Mouse (Mus musculus): ENCODE measurements at regions not wholly inside any gene's neighbourhood (a gene's known extent, or its start where the extent isn't known, plus 50 kb on each side); places are given as distances from the start of the nearest gene placed in this dataset.

GRCm38 (mm10) chr11:55773283-55773682 is 165.3 kb upstream of the Glra1 start:
- Histone ChIP-seq H3K27me3 (ENCODE audit: control insufficient read depth, insufficient read depth, insufficient read length) (no peaks in the 10 kb centered on the region), H3K4me2 (ENCODE audit: low read depth) (no peak overlapping the region), H3K79me2 (ENCODE audit: control insufficient read depth, insufficient read depth) (no peaks in the 10 kb centered on the region), H3ac (ENCODE audit: control insufficient read depth, insufficient read length) (no peak overlapping the region), H3K36me3 (ENCODE audit: control insufficient read depth, insufficient read depth) (no peaks in the 10 kb centered on the region), H3K4me3 (no peak overlapping the region)
- no peak for TF ChIP-seq TCF3 (IDR thresholded peaks at IDR 0.05; ENCODE audit: insufficient read length, low read depth)
- no peak for TF ChIP-seq POLR2AphosphoS2 (IDR thresholded peaks at IDR 0.05; ENCODE audit: insufficient read length, low read depth)
- TF ChIP-seq MYOG (IDR thresholded peaks at IDR 0.05; ENCODE audit: control insufficient read depth in 1 of 3, insufficient read depth in 1 of 3, insufficient read length in 2 of 3, low read depth in 2 of 3): no peak
- TF ChIP-seq SRF (IDR thresholded peaks at IDR 0.05; ENCODE audit: control insufficient read depth, insufficient read length, low read depth): no peak
- no peak for TF ChIP-seq CEBPB (IDR thresholded peaks at IDR 0.05; ENCODE audit: insufficient read depth, poor library complexity, severe bottlenecking)
- TF ChIP-seq POLR2A (IDR thresholded peaks at IDR 0.05; ENCODE audit: insufficient read length, low read depth): no peak
- no peak for TF ChIP-seq USF1 (IDR thresholded peaks at IDR 0.05; ENCODE audit: low read depth)
- TF ChIP-seq TCF12 (IDR thresholded peaks at IDR 0.05; ENCODE audit: insufficient read depth, poor library complexity, severe bottlenecking): no peak
- no peak for TF ChIP-seq MAX (IDR thresholded peaks at IDR 0.05; ENCODE audit: low read depth)
- no peak for TF ChIP-seq MYOD1 (IDR thresholded peaks at IDR 0.05; ENCODE audit: control insufficient read depth in 1 of 3, insufficient read length in 2 of 3, low read depth in 2 of 3)
- no peak for TF ChIP-seq REST (IDR thresholded peaks at IDR 0.05; ENCODE audit: insufficient read depth, insufficient read length)
- no peak for TF ChIP-seq E2F4 (IDR thresholded peaks at IDR 0.05; ENCODE audit: insufficient read depth)

GRCm38 (mm10) chr11:55772538-55772937 is 164.5 kb upstream of the Glra1 start:
- Histone ChIP-seq H3ac (ENCODE audit: control insufficient read depth, insufficient read length) (no peak overlapping the region), H3K36me3 (ENCODE audit: control insufficient read depth, insufficient read depth) (no peaks in the 10 kb centered on the region), H3K4me2 (ENCODE audit: low read depth) (no peak overlapping the region), H3K27me3 (ENCODE audit: control insufficient read depth, insufficient read depth, insufficient read length) (no peaks in the 10 kb centered on the region), H3K4me3 (no peak overlapping the region), H3K79me2 (ENCODE audit: control insufficient read depth, insufficient read depth) (no peaks in the 10 kb centered on the region)
- no peak for TF ChIP-seq MYOG (IDR thresholded peaks at IDR 0.05; ENCODE audit: control insufficient read depth in 1 of 3, insufficient read depth in 1 of 3, insufficient read length in 2 of 3, low read depth in 2 of 3)
- TF ChIP-seq MYOD1 (IDR thresholded peaks at IDR 0.05; ENCODE audit: control insufficient read depth in 1 of 3, insufficient read length in 2 of 3, low read depth in 2 of 3): no peak
- no peak for TF ChIP-seq POLR2A (IDR thresholded peaks at IDR 0.05; ENCODE audit: insufficient read length, low read depth)
- TF ChIP-seq POLR2AphosphoS2 (IDR thresholded peaks at IDR 0.05; ENCODE audit: insufficient read length, low read depth): no peak
- no peak for TF ChIP-seq TCF3 (IDR thresholded peaks at IDR 0.05; ENCODE audit: insufficient read length, low read depth)
- TF ChIP-seq CEBPB (IDR thresholded peaks at IDR 0.05; ENCODE audit: insufficient read depth, poor library complexity, severe bottlenecking): no peak
- TF ChIP-seq REST (IDR thresholded peaks at IDR 0.05; ENCODE audit: insufficient read depth, insufficient read length): no peak
- TF ChIP-seq USF1 (IDR thresholded peaks at IDR 0.05; ENCODE audit: low read depth): no peak
- TF ChIP-seq E2F4 (IDR thresholded peaks at IDR 0.05; ENCODE audit: insufficient read depth): no peak
- no peak for TF ChIP-seq MAX (IDR thresholded peaks at IDR 0.05; ENCODE audit: low read depth)
- TF ChIP-seq TCF12 (IDR thresholded peaks at IDR 0.05; ENCODE audit: insufficient read depth, poor library complexity, severe bottlenecking): no peak
- TF ChIP-seq SRF (IDR thresholded peaks at IDR 0.05; ENCODE audit: control insufficient read depth, insufficient read length, low read depth): no peak

- TF ChIP-seq MYOD1 (IDR thresholded peaks at IDR 0.05; ENCODE audit: control insufficient read depth in 1 of 3, insufficient read length in 2 of 3, low read depth in 2 of 3): no peak
- no peak for TF ChIP-seq TCF3 (IDR thresholded peaks at IDR 0.05; ENCODE audit: insufficient read length, low read depth)
- no peak for TF ChIP-seq E2F4 (IDR thresholded peaks at IDR 0.05; ENCODE audit: insufficient read depth)
- no peak for TF ChIP-seq MAX (IDR thresholded peaks at IDR 0.05; ENCODE audit: low read depth)
- TF ChIP-seq SRF (IDR thresholded peaks at IDR 0.05; ENCODE audit: control insufficient read depth, insufficient read length, low read depth): no peak
- no peak for TF ChIP-seq REST (IDR thresholded peaks at IDR 0.05; ENCODE audit: insufficient read depth, insufficient read length)
- no peak for TF ChIP-seq CEBPB (IDR thresholded peaks at IDR 0.05; ENCODE audit: insufficient read depth, poor library complexity, severe bottlenecking)
- TF ChIP-seq POLR2A (IDR thresholded peaks at IDR 0.05; ENCODE audit: insufficient read length, low read depth): no peak
- no peak for TF ChIP-seq POLR2AphosphoS2 (IDR thresholded peaks at IDR 0.05; ENCODE audit: insufficient read length, low read depth)
- TF ChIP-seq TCF12 (IDR thresholded peaks at IDR 0.05; ENCODE audit: insufficient read depth, poor library complexity, severe bottlenecking): no peak
- H3K27me3 ChIP-seq (ENCODE audit: control insufficient read depth, insufficient read depth, insufficient read length): no peaks in the 10 kb centered on the region
- no peaks in the 10 kb centered on the region for H3K36me3 ChIP-seq (ENCODE audit: control insufficient read depth, insufficient read depth)
- H3K4me2 ChIP-seq (ENCODE audit: low read depth): no peak overlapping the region
- H3K4me3 ChIP-seq: no peak overlapping the region
- no peaks in the 10 kb centered on the region for H3K79me2 ChIP-seq (ENCODE audit: control insufficient read depth, insufficient read depth)
- no peak overlapping the region for H3ac ChIP-seq (ENCODE audit: control insufficient read depth, insufficient read length)
These were observed 164.1 kb upstream of the Glra1 start for GRCm38 (mm10) chr11:55772107-55772506.

- TF ChIP-seq MYOD1 (IDR thresholded peaks at IDR 0.05; ENCODE audit: control insufficient read depth in 1 of 3, insufficient read length in 2 of 3, low read depth in 2 of 3) (no peak), POLR2A (IDR thresholded peaks at IDR 0.05; ENCODE audit: insufficient read length, low read depth) (no peak)
- no peaks in the 10 kb centered on the region for H3K36me3 ChIP-seq (ENCODE audit: control insufficient read depth, insufficient read depth)
- no peak overlapping the region for H3K4me2 ChIP-seq (ENCODE audit: low read depth)
- H3K4me3 ChIP-seq: no peak overlapping the region
- H3K79me2 ChIP-seq (ENCODE audit: control insufficient read depth, insufficient read depth): no peaks in the 10 kb centered on the region
- no peaks in the 10 kb centered on the region for H3K27me3 ChIP-seq (ENCODE audit: control insufficient read depth, insufficient read depth, insufficient read length)
- no peak overlapping the region for H3ac ChIP-seq (ENCODE audit: control insufficient read depth, insufficient read length)
These were observed 156.8 kb upstream of the Glra1 start for GRCm38 (mm10) chr11:55764846-55765245.

Measured in myocyte (in vitro differentiated cells).